Mouse (Mus musculus) right cerebral cortex, adult 18-20 months (tissue): Measurements from ENCODE around the gene Utp6.
"Not testable (repeated sequence)": the region's sequence is repeated elsewhere in the genome, so short reads cannot be mapped to it uniquely, and the experiment has no call there.

Experiments
- DNase-seq: peaks from one replicate; pipeline ENCODE4 v3.0.0; 2022; ENCODE audit warnings: mixed read lengths

Gene Utp6

GRCm38 (mm10) chr11:79962125-79962876 lies at the start of gene Utp6:
Utp6 (minus strand) TSS chr11:79962390.
- peak; percentile 97 for DNase-seq

GRCm38 (mm10) chr11:79994271-79994988 lies 32.2 kb upstream of the Utp6 start:
- DNase-seq = no peak

GRCm38 (mm10) chr11:79993356-79994270 lies 31.4 kb upstream of the Utp6 start:
- no peak for DNase-seq

- DNase-seq = peak; percentile 97
Observed at GRCm38 (mm10) chr11:79992592-79993355, 30.6 kb upstream of the Utp6 start, which contains the start of gene Suz12. Suz12 (plus strand) TSS chr11:79993106.

- no peak for DNase-seq
Observed at GRCm38 (mm10) chr11:79992035-79992591, 29.9 kb upstream of the Utp6 start.

GRCm38 (mm10) chr11:79991600-79991999 lies 29.4 kb upstream of the Utp6 start:
- no peak for DNase-seq

GRCm38 (mm10) chr11:79990120-79990519 lies 27.9 kb upstream of the Utp6 start:
- no peak for DNase-seq

- DNase-seq = no peak
Observed at GRCm38 (mm10) chr11:79987896-79988295, 25.7 kb upstream of the Utp6 start.

GRCm38 (mm10) chr11:79986886-79987285 lies 24.7 kb upstream of the Utp6 start:
- DNase-seq = no peak

GRCm38 (mm10) chr11:79977747-79978146 lies 15.6 kb upstream of the Utp6 start:
- DNase-seq = not testable (repeated sequence)

GRCm38 (mm10) chr11:79977061-79977460 lies 14.9 kb upstream of the Utp6 start:
- not testable (repeated sequence) for DNase-seq

GRCm38 (mm10) chr11:79976645-79977044 lies 14.5 kb upstream of the Utp6 start:
- DNase-seq = not testable (repeated sequence)

GRCm38 (mm10) chr11:79976222-79976621 lies 14.0 kb upstream of the Utp6 start:
- DNase-seq = no peak

GRCm38 (mm10) chr11:79975377-79975776 lies 13.2 kb upstream of the Utp6 start:
- no peak for DNase-seq

- peak; percentile 12 for DNase-seq
Observed at GRCm38 (mm10) chr11:79973626-79974476, 11.7 kb upstream of the Utp6 start.

GRCm38 (mm10) chr11:79973133-79973532 lies 10.9 kb upstream of the Utp6 start:
- DNase-seq = no peak

GRCm38 (mm10) chr11:79967752-79968151 lies 5.6 kb upstream of the Utp6 start:
- DNase-seq = no peak

- DNase-seq = peak; percentile 19
Observed at GRCm38 (mm10) chr11:79965896-79966295, 3.7 kb upstream of the Utp6 start.

- DNase-seq = no peak
Observed at GRCm38 (mm10) chr11:79963212-79963974, 1.2 kb upstream of the Utp6 start.

- no peak for DNase-seq
Observed at GRCm38 (mm10) chr11:79962877-79963183, 640 bp upstream of the Utp6 start.
